Mouse (Mus musculus) ES-Bruce4 (cell line): ENCODE measurements at regions not wholly inside any gene's neighbourhood (a gene's known extent, or its start where the extent isn't known, plus 50 kb on each side); places are given as distances from the start of the nearest gene placed in this dataset.

Experiments used
- CTCF ChIP-seq: IDR thresholded peaks from one replicate; pipeline ENCODE4 v1.8.1; 2011; ENCODE audit warnings: low read depth, low read length
- POLR2A ChIP-seq: IDR thresholded peaks from one replicate; pipeline ENCODE4 v1.8.1; 2011; ENCODE audit warnings: low read length; ENCODE audit not compliant: insufficient read depth

DNA sequence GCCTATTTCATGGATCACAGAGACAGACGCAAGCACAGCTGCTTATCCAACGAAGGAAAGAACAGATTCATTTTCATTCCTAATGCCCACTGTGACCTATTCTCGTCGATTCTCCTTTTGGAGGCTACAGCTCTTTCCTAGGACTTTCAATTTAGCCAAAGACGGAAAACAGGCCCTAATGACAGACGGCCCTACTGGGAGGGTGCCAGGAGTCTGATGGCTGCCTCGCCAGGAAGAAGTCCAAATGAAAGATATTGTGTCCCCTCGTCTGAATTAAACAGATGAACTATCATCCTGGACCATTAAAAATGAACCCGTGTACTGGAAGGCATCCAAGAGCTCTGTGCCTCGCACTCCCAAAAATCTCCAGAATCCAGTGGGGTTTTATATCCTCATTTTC, 89.5 kb upstream of the Kdm8 start:
- TF ChIP-seq POLR2A: no peak
- TF ChIP-seq CTCF: no peak
